Comparison of ENCODE assay signal across 9 mouse cellular contexts in genomic region chr14:123627180-123627562, GRCm38 (mm10). TPM values are rescaled to one million over a fixed set of nuclear protein-coding genes. Genes with fewer than 3 reads are reported as not detected.
DNase-seq lines count a peak whose midpoint lies in the region; ATAC-seq lines count a peak whose summit lies in the region.
"Had no signal": no experiment of that assay in that cellular context is flagged by ENCODE, and none has a peak within 500 bp of the region (broad histone marks: within the 10 kb centered on the region; RNA-seq: fewer than 3 reads in every experiment).

No protein-coding gene starts in this region.

- H3K36me3 ChIP-seq in kidney, embryonic 16.5 days (ENCODE audit: insufficient read depth, low read length): no peaks in the 10 kb centered on the region
- no peaks in the 10 kb centered on the region for H3K36me3 ChIP-seq in embryonic facial prominence, embryonic 13.5 days
- H3K36me3 ChIP-seq in hindbrain, embryonic 12.5 days: no peaks in the 10 kb centered on the region
- no peaks in the 10 kb centered on the region for H3K36me3 ChIP-seq in midbrain, embryonic 15.5 days (replicated peaks)

- WGBS in kidney, embryonic 16.5 days: 47% methylated on average over 3 of the region's 3 CpGs
- 54% methylated on average over 3 of the region's 3 CpGs for WGBS in embryonic facial prominence, embryonic 13.5 days
- 55% methylated on average over 3 of the region's 3 CpGs for WGBS in hindbrain, embryonic 12.5 days
- 44% methylated on average over 3 of the region's 3 CpGs for WGBS in midbrain, embryonic 15.5 days

- peak overlapping the region; percentile 63 for H3K4me2 ChIP-seq in kidney, embryonic 16.5 days (replicated peaks; ENCODE audit: low read depth, low read length)
- peak overlapping the region; percentile 94 for H3K4me2 ChIP-seq in embryonic facial prominence, embryonic 13.5 days
- H3K4me2 ChIP-seq in hindbrain, embryonic 12.5 days (replicated peaks): peak overlapping the region; percentile 83
- peak overlapping the region; percentile 87 for H3K4me2 ChIP-seq in midbrain, embryonic 15.5 days

- H3K9me3 ChIP-seq in kidney, embryonic 16.5 days (ENCODE audit: low read length): 0 out of 2 replicates have a peak, but pooled peaks cover 2% of the 10 kb centered on the region
- H3K9me3 ChIP-seq in embryonic facial prominence, embryonic 13.5 days: no peaks in the 10 kb centered on the region
- no peaks in the 10 kb centered on the region for H3K9me3 ChIP-seq in hindbrain, embryonic 12.5 days (replicated peaks)
- H3K9me3 ChIP-seq in midbrain, embryonic 15.5 days: no peaks in the 10 kb centered on the region

- H3K4me3 ChIP-seq in kidney, embryonic 16.5 days (ENCODE audit: low read length): peak overlapping the region; percentile 47
- peak overlapping the region; percentile 55 for H3K4me3 ChIP-seq in embryonic facial prominence, embryonic 13.5 days
- H3K4me3 ChIP-seq in hindbrain, embryonic 12.5 days: peak overlapping the region; percentile 59
- peak overlapping the region; percentile 71 for H3K4me3 ChIP-seq in midbrain, embryonic 15.5 days

- peaks cover 14% of the 10 kb centered on the region for H3K27me3 ChIP-seq in kidney, embryonic 16.5 days (ENCODE audit: insufficient read depth, low read length)
- peaks cover 15% of the 10 kb centered on the region for H3K27me3 ChIP-seq in embryonic facial prominence, embryonic 13.5 days
- H3K27me3 ChIP-seq in hindbrain, embryonic 12.5 days: no peaks in the 10 kb centered on the region
- H3K27me3 ChIP-seq in midbrain, embryonic 15.5 days (replicated peaks): no peaks in the 10 kb centered on the region

- no peak overlapping the region for H3K27ac ChIP-seq in kidney, embryonic 16.5 days (ENCODE audit: low read length)
- H3K27ac ChIP-seq in embryonic facial prominence, embryonic 13.5 days: no peak overlapping the region
- peak overlapping the region; percentile 66 for H3K27ac ChIP-seq in hindbrain, embryonic 12.5 days
- peak overlapping the region; percentile 88 for H3K27ac ChIP-seq in midbrain, embryonic 15.5 days

- no peak for DNase-seq in kidney, postnatal 14 days
- DNase-seq in urinary bladder, postnatal 25 days (ENCODE audit: low spot score): no peak
- no peak for DNase-seq in right cerebral cortex, adult 18-20 months

- no peak; the same call in 1 of the 2 replicates for ATAC-seq in kidney, embryonic 16.5 days (ENCODE audit: low FRiP score, low TSS enrichment)
- no peak for ATAC-seq in embryonic facial prominence, embryonic 13.5 days (ENCODE audit: insufficient number of reproducible peaks, insufficient read depth, low FRiP score, low TSS enrichment, low read depth)
- 0 out of 2 replicates have a peak, but pooled peaks have one; percentile 8 for ATAC-seq in hindbrain, embryonic 12.5 days (ENCODE audit: low FRiP score)
- no peak; the same call in 1 of the 2 replicates for ATAC-seq in midbrain, embryonic 15.5 days (replicated peaks)
- no peak for ATAC-seq in erythroblast, adult 5-6 weeks (replicated peaks; ENCODE audit: low FRiP score, poor library complexity, severe bottlenecking)

- H3K4me1 ChIP-seq in kidney, embryonic 16.5 days (ENCODE audit: insufficient read depth, low read length): no peaks in the 10 kb centered on the region; the same call in 1 of the 2 replicates
- H3K4me1 ChIP-seq in embryonic facial prominence, embryonic 13.5 days: peaks cover 8% of the 10 kb centered on the region
- H3K4me1 ChIP-seq in hindbrain, embryonic 12.5 days: 0 out of 2 replicates have a peak, but pooled peaks cover 3% of the 10 kb centered on the region
- peaks cover 17% of the 10 kb centered on the region for H3K4me1 ChIP-seq in midbrain, embryonic 15.5 days

- H3K9ac ChIP-seq in kidney, embryonic 16.5 days (replicated peaks; ENCODE audit: low read length): no peak overlapping the region
- H3K9ac ChIP-seq in embryonic facial prominence, embryonic 13.5 days: peak overlapping the region; percentile 71
- peak overlapping the region; percentile 62 for H3K9ac ChIP-seq in hindbrain, embryonic 12.5 days
- peak overlapping the region; percentile 80 for H3K9ac ChIP-seq in midbrain, embryonic 15.5 days

RNA-seq across cellular contexts. Expression of gene Nalcn, which starts 0.2 kb away (rescaled TPM):
- 0.24 and 0.27 TPM in 2 replicates for polyA plus RNA-seq in kidney, embryonic 16.5 days (2015; fragmentation: Nextera tagmentation; extraction: Ambion mirVana)
- polyA plus RNA-seq in embryonic facial prominence, embryonic 13.5 days (2015; fragmentation: Nextera tagmentation; extraction: Ambion mirVana): 0.67 and 0.81 TPM in 2 replicates
- 4.5 and 4.6 TPM in 2 replicates for polyA plus RNA-seq in hindbrain, embryonic 12.5 days (2016; fragmentation: Nextera tagmentation; extraction: Ambion mirVana)
- 13.6 and 16.3 TPM in 2 replicates for polyA plus RNA-seq in midbrain, embryonic 15.5 days (2015; fragmentation: Nextera tagmentation; extraction: Ambion mirVana)
- total RNA-seq in erythroblast, adult 5-6 weeks (2015; ENCODE audit: low replicate concordance): not detected in 2 replicates
- 0.60 TPM in 1 of 2 replicates, not detected in the other for total RNA-seq in erythroblast, adult 5-6 weeks (2017; ENCODE audit: low replicate concordance)
- total RNA-seq: megakaryocyte progenitor cell, adult 5-6 weeks had no signal

RNA-seq across cellular contexts. Expression of gene Itgbl1, which starts 32.6 kb away (rescaled TPM):
- polyA plus RNA-seq in kidney, embryonic 16.5 days (2015; fragmentation: Nextera tagmentation; extraction: Ambion mirVana): 0.05 and 0.15 TPM in 2 replicates
- 0.90 and 1.4 TPM in 2 replicates for polyA plus RNA-seq in embryonic facial prominence, embryonic 13.5 days (2015; fragmentation: Nextera tagmentation; extraction: Ambion mirVana)
- polyA plus RNA-seq in hindbrain, embryonic 12.5 days (2016; fragmentation: Nextera tagmentation; extraction: Ambion mirVana): 1.9 and 2.0 TPM in 2 replicates
- 3.8 and 4.1 TPM in 2 replicates for polyA plus RNA-seq in midbrain, embryonic 15.5 days (2015; fragmentation: Nextera tagmentation; extraction: Ambion mirVana)
- not detected in 2 replicates for total RNA-seq in erythroblast, adult 5-6 weeks (2015; ENCODE audit: low replicate concordance)
- total RNA-seq in erythroblast, adult 5-6 weeks (2017; ENCODE audit: low replicate concordance): not detected in 2 replicates
- total RNA-seq: megakaryocyte progenitor cell, adult 5-6 weeks had no signal

Comparison
In these comparisons a context has a peak if more than half of its experiments do, and no peak if none do; other contexts are left out.
1. H3K27ac ChIP-seq: peak in hindbrain, embryonic 12.5 days (single experiment) and midbrain, embryonic 15.5 days (single experiment); none in kidney, embryonic 16.5 days (single experiment) and embryonic facial prominence, embryonic 13.5 days (single experiment).
2. Peak in every context shown above with its lines, with median percentiles within 50 percentile points of each other: H3K4me2 ChIP-seq and H3K4me3 ChIP-seq.